Mouse (Mus musculus) spleen, postnatal 10 days (tissue): ENCODE data around the gene Cinp.
"Not testable (repeated sequence)": the region's sequence is repeated elsewhere in the genome, so short reads cannot be mapped to it uniquely, and the experiment has no call there.

ENCODE experiments used
- DNase-seq, 2 experiments: peaks; one replicate each; pipeline ENCODE4 v3.0.0; 2021 to 2022; ENCODE audit warnings: low spot score in 2 of 2

Gene Cinp

DNA sequence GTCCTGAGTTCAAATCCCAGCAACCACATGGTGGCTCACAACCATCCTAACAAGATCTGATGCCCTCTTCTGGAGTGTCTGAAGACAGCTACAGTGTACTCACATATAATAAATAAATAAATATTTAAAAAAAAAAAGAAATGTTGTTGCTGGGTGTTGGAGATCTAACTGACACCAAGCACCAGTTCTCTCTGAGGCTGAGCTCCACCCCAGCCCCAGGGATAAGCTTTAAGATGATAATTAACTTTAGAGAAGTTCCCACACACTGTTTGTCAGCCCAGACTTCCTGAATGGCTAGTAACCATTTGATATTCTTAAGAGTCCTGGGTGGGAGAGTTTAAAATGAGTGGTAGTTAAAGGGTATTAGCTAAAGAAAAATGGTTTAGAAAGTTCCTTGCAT lies 28.7 kb downstream of the Cinp start:
- no peak for DNase-seq

DNA sequence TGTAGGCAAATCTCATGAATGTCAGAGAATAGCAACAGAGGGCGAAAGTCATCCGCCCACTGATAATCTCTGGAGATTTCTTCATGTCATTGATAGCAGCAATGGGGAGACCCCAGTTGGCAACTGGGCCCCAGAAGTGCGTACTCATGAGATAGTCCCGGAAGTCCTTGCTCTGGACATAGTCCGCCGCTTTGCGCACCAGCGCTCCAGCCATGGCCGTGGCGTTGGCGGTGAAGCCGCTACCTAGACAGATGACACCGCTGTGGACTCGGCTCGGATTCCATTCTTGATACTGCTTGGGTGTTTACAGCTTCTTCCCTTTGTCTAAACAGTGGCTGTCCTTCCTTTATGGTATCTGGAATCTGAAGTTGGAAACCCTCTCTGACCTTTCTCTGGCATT lies 30.3 kb downstream of the Cinp start:
- not testable (repeated sequence) for DNase-seq

DNA sequence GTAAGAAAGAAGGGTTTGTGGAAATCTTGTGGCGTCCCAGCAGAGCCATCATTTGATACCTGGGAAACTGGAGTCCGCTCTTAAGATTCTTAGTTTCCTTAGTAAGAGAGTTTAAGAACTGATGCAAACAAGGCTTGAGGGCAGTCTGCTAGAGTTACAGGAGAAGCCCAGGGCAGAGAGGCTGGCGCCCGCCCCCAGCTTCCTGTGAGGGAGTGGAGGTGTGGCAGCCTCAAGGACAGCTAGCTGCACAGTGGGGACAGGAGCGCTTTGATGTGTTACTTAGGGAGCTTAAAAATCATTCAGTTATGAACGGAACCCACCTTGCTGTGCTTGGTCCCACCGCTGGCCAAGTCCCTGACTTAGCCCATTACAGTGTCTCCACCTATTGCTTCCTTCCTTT lies 31.7 kb downstream of the Cinp start:
- DNase-seq = peak in 1 of 2 experiments; percentile 30

DNA sequence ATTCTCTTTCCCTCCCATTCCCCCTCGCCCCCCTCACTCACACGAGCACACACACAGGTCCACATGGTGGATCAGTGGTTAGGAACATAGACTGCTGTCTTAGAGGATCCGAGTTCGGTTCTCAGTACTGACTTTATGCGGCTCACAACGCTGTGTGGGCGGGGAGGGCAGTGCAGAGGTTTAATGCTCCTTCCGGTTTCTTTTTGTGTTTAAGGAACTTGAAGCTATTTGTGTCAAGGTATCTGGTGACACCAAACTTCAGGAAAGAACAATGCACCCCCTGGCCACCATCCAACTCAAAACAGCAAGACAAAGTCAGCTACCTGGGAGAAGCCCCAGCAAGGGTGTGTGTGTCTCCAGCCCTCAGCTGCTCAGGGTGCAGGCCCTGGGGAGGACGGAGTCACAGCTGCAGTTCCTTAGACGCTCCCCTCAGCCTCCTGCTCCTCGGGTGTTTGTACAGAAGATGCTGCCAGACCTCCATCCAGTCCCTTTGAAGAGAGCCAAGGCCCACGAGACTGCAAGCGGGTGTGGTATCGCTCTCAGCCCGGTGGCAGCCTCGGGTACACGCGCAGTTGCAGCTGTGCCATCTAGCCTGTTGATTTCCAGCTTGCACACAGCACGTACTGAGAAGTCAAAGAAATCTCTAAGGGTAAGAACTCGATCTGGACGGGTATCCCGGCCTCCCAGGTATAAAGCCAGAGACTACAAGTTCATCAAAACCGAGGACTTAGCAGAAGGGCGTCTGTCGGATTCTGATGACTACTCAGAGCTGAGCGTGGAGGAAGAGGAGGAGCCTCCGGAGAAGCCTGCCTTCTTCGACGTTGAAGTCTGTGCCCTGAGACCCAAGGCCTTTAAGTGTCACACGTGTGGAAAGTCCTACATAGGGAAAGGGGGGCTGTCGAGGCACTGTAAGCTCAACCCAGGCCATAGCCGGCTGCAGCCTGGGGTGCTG lies 33.9 kb downstream of the Cinp start:
- no peak for DNase-seq

DNA sequence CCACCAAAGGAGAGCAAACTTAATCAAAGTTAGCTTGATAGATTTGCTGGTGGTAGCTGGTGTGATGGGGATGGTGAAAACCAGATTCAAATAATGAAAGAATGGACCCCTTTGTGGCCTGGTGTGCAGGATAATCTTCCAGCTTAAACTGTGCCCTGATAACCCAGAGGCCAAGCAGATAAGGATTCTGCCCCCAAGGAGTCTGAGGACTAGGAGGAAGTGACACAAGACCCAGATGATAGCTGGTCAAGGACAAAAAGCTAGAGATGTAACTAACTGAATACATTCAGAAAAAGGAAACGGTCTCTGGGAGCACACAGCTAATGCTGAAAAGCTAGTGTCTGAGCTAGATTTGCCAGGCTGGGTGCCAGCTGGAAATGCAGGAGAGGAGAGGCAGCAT lies 37.0 kb downstream of the Cinp start:
- no peak for DNase-seq

DNA sequence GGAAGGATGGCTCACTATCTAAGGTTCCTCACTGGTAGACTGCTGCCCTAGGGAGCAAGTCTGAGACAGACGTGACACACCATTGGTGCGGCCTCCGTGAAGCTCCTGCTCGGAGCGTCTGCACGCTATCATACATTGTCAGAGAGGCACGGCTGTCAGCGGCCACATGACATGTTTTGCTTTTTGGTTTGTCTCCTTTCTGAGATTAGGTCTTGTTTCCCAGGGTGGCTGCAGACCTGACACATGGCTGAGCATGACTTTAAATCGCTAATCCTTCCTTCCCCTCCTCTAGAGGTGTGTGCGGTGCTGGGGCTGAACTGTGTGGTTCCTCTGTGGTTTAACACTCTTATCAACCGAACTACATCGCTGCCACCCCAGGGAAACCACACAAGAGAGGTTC lies 37.5 kb downstream of the Cinp start:
- DNase-seq = peak; percentile 32 to 39

DNA sequence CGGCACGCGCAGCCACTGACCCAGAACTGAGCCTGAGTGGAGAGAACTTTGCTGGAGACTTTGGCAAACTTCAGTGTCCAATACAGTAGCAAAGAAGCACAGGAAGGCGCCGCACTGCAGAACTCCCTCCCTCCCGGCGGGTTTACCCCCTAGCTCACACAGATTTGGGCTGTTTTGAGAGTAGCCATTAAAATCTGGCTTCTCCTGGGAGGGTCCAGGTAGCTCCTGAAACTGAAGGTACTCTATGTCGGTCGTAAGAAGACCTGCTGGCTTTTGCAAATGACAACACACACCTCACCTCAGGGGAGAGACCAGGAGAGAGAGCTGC lies 38.1 kb downstream of the Cinp start:
- peak; percentile 28 to 34 for DNase-seq

DNA sequence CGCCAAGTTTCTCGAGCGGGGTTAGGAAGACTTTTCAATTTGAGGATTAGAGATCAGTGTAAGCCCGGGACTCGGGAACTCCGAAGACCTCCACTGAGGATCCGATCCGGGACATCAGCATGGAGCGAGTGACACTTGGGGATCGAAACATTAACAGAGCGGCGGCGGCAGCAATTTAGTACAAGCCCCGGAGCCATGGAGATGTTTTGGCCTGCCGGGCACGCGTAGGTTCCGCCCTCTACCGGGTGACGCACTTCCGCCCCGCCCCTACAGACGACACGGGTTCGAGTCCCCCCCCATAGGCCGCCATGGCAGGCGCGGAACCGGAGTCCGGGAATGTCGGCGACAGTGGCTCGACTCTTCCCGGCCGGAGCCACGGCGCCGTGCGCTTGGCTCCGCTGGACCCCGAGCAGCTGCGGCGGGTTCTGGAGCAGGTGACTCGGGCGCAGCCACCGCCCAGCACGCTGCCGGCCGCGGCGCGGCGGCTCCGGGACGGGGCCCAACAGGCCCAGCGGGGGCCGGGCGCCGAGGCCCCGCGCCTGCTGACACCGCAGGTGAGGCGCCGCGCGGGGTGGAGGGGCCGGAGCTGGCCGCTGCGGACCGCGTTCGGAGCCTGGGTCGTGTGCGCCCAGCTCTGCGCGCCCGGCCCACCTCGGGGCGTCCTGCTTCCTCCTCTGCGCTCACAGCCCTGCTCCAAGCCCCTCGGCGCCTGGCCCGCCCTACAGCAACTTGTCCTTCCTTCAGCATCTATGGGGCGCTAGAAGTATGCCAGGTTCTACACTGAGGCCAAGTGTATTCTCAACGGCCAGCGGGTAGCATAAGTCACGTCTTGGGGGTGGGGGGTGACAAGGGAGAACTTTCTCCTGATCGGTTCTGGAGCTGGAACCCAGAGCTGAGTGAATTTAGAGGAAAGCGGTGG lies 38.7 kb downstream of the Cinp start, which contains the start of gene Zfp839:
TSS of gene Zfp839 (plus strand) at position 244 of the 919 bp plus-strand sequence.
- DNase-seq = peak; percentile 76 to 85

DNA sequence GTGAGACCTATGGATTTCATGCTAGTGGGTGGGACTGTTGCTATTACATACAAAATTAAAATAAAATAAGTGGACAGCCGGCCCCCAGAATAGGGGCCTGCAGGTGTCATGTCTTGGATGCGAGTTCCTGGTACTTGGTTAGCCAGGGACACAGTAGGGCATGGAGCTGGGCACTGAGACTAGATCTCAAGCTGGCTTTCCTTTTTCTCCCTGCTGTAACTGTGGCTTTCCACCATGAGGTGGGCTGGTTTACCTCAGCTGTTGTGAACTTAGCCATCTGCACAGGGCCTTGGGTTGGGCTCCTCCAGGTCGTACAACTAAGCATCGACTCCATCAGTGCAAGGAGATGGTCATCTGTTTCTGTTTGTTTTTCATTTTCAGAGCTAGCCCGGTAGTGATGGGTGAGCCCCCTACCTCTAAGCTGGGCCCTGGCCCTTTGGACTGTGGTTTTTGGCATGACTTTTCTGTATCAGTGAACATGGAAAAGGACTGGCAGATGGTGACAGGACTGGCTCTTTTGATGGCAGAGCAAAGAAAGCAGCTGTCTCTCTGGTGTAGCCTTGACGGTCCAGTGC lies 42.7 kb downstream of the Cinp start:
- no peak for DNase-seq

DNA sequence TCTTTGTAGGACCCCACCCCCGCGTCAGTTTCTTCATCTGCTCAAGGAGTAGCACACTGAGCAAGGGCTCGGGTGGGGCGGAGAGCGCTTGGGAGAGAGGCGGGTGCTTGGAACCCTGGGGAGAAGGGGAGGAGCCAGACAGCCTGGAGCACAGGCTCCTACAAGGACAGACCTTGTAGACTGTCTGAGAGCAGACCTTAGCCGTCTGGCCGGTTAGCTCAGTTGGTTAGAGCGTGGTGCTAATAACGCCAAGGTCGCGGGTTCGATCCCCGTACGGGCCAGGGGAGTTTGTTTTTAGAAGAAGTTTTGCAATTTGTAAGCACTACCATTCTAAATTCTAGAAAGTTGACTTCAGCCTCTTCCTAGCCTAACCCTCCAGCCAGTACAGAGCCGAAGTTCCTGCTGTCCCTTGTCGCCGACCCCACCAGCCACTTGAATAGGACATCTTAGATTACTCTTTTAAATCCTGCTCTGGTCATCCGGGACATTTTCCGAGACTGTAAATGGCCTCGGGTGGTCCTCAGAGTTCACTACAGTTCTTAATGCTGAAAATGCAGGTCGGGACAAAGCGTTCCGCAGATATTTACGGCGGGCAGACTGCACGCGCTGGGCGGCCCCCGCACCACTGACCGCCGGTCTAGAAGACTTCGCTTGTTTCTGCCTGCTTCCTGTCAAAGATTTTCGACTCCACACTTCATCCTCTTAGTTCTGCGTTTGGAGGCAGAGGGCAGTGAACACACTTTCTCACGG lies 43.6 kb downstream of the Cinp start:
- peak; percentile 87 to 89 for DNase-seq

DNA sequence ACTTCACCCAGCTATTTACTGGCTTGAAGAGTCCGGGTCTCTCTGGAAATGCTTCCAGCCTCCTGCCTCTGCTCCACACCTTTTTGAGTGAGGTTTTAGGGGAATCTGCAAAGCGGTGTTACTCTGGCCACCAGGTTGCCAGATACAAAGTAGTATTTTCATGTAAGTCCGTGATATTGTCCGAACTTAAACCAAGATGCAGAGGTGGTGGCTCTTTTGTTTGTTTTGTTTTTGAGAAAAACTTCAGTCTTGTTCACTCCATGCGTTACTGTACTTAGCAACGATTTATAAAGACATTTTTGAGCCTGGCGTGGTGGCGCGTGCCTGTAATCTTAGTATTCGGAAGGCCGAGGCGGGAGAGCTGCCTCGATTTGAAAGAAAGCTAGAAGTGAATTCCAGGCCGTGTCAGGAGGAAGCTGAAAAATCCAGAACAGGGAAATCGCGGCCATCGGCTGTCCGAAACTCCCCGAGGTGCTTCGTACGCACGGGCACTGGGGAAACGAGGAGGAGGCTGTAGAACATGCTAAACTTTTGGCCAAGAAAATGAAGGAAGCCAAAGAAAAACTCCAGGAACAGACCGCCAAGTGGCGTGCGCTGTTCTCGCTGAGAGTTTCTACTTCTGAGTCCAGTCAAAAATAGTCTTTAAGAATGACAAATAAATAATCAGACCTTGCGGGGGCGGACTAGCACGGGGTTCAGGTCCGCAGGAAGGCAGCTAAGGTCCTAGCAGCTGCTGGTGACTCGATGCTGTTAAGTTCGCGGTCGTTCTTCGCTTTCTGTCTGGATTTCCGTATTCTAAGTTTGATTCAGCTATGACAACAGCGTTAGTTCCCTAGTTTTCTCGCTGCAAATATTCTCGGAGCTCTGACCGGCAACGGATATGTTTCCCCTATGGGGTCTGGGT lies 44.5 kb downstream of the Cinp start:
- peak; percentile 42 to 58 for DNase-seq

DNA sequence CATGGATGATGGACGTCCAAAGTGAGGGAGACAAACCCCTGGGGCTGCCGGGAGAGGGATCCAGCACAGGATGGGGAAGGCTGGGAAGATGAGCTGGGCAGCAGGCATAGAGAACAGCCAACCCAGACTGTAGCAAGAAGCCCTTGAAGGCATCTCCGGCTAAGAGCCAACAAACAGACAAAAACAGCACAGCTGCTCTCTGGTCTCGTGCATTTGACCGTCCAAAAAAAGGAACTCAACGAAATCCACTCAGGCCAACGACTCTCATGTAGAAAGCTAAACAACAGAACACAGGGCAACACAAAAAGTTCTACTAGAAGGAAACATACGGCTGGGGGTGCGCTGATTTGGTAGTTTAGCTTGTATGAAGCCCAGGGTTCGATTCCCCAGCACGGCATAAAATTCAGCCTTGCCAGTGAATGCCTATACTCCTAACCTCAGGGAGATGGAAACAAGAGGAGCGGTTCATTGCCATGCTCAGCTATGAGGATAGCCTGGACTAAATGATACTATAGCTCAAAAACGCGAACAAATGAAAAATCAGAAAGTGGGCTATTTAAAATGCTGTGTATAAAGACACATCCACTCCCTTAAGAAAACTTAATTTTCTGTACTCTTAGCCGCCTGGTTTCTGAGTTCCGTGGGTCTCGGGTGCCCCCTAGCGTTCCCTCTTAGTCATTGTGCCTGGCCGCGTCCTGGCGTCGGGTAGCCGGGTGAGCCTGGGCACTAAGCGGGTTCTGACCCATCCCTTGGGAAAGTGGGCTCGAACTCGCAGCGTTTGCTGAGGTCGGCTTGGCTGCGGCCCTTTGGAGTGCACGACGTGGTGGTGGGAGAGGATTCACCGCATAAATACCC lies 45.5 kb downstream of the Cinp start:
- DNase-seq = peak; percentile 89 to 92

DNA sequence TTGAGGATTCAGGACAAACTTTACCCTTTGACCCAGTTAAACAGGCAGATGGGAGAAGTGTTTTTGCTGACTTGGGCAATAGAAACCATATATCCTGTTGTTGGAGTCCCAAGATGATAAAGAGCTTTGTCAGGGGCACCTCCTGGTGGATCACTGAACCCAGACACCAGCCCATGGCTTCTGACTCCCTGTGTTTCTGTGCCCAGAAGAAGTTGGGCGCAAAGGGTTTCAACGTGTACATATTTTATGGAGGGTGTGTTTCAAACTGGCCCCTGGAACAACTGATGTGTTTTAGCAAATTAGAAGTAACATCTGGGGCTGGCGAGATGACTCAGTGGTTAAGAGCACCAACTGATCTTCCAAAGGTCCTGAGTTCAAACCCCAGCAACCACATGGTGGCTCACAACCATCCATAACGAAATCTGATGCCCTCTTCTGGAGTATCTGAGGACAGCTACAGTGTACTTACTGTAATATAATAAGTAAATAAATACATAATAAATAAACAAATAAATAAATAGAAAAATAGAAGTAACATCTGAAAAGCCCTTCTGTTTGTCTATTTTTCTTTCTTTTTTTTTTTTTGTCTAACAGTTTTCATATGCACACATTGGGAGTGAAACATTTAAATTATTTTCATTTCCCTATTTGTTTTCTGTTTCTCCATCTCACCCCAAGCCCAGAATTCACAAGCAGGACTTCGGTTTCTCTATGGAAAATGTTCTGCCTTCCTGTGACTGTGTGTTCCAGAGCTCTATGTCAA lies 47.0 kb downstream of the Cinp start:
- no peak for DNase-seq

DNA sequence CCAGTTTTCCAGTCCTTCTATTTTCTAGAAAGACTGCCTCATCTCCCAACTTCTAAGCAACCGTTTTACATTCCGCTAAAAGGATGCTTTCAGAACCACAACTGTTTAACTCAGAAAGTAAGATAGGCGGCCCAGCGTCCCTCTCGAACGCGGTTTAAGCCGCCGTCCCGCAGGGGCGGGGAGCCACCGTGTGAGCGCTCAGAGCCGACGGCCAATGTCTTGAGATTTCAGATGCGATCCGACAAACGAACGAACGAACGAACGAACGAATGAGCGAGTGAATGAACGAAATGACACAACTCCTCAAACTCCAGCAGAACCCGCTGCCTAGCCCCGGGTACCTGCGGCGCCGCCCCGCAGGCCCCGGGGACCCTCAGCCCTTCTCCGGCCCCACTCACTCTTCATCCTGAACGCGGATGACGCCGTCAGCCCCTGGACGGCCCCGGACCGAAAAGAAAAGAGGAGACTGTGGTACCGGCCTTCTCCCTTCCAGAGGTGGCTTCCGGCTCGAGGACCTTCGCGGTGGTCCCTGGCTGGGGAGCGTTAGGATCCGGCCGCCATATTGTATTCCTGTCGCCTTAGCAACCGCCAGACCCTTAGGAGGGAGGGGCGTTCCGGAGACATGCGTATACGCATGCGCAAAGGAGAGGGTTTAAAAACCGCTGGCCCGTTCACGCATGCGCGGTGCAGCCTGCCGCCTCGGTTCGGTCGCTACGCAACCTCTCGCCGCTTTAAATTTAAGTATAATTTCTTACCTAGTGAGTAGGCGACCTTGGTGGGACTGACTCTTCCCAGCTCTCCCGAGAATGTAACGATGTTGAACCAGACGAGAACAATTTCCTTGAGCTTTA lies 48.4 kb downstream of the Cinp start, which contains the start of gene Mok:
TSS of gene Mok (minus strand) at position 592 of the 851 bp plus-strand sequence.
- DNase-seq = peak; percentile 94

DNA sequence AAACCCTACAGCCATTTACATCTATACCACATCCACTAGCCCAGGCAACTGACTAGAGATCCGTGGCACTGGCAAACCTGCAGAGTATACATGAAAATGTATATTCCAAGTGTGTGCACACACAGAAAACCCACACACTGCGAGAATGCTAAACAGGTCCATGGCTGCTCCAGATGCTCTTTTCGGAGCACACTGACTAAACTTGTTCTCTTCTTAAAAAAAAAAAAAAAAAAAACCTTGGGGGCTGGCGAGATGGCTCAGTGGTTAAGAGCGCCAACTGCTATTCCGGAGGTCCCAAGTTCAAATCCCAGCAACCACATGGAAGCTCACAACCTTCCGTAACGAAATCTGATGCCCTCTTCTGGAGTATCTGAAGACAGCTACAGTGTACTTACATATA lies 51.1 kb downstream of the Cinp start:
- no peak for DNase-seq

DNA sequence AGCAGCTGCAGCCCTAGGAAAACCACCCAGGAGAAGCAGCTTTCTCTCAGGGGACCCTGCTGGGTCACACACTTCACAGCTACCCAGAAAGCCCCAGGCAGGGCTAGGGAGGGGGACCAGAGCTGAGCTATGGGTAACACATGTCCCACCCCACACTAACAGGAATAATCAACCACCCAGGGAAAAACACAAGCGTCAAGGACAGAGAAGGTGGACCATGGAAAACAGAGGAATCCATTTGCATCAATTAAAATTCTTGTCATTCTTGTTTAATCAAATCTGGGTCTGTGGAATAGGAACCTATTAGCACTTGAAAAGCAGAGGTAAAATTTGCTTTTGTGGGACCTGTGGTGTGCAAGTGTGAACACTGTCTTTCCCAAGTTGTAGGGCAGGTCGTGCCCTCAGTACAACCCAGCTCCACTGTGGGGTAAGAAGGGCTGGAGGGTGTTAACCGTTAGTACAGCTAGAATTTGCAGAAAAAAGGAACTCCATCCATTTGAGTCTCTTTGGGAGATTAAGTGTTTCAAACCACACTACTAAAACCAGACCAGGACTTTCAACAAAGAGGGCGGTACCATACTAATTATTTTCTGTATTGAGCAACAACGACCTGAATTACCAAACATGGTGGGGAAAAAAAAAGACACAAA lies 51.6 kb downstream of the Cinp start:
- DNase-seq = no peak

DNA sequence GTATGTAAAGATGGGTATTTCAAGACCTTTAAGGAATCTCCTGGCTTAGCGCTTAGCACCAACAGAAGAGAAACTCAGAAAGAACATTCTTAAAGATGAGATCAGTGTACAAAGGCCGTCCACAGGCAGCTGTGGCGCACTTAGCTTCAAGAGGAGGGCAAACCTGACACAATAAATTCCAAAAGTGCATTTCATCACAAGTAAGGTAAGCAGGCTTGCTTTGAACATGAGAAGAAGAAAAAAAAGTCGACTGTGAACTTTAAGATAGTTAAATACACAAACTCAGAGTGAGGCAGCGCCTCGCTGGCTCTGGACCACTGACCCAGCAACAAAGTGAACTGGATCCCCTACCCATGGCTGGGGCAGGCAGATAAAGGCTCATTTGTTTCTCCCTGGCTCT lies 52.2 kb downstream of the Cinp start:
- no peak for DNase-seq
